Mouse (Mus musculus): ENCODE measurements at regions not wholly inside any gene's neighbourhood (a gene's known extent, or its start where the extent isn't known, plus 50 kb on each side); places are given as distances from the start of the nearest gene placed in this dataset.

DNA sequence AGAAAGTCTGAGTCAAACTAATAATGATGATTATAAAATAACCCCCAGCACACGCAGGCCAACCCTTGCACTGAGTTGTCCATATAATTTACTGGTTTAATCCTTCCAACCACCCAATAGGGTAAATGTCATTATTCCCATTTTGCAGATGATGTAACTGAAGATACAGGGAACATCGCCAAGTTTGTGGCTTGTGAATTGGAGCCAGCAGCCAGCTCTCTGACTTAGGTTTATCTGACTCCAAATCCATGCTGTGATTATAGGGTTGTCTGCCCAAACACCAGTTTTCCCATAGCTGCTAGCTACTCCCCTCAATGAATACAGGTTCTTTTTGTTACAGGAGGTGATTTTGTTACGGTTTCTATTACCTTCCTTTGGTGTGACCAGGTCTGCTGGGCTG is 451.3 kb upstream of the Jarid2 start:
- Histone ChIP-seq H3K4me1 (ENCODE audit: control insufficient read depth, insufficient read depth, low read length) (no peaks in the 10 kb centered on the region), H3K27me3 (replicated peaks; ENCODE audit: control insufficient read depth, insufficient read depth, low read length) (no peaks in the 10 kb centered on the region), H3K36me3 (ENCODE audit: control insufficient read depth, insufficient read depth, low read length) (no peaks in the 10 kb centered on the region), H3K9ac (ENCODE audit: low read depth, low read length) (no peak overlapping the region), H3K4me3 (ENCODE audit: low read length) (no peak overlapping the region), H3K9me3 (ENCODE audit: control insufficient read depth, low read length) (no peaks in the 10 kb centered on the region), H3K27ac (ENCODE audit: low read length) (no peak overlapping the region), H3K4me2 (ENCODE audit: low read depth, low read length) (no peak overlapping the region)
- WGBS: 89% methylated on average over 3 of the region's 3 CpGs
- ATAC-seq: no peak

GRCm38 (mm10) chr13:44279036-44279435 is 450.2 kb upstream of the Jarid2 start:
- H3K27ac ChIP-seq (ENCODE audit: low read length): no peak overlapping the region
- WGBS: 49% methylated on average over 4 of the region's 4 CpGs
- H3K36me3 ChIP-seq (ENCODE audit: control insufficient read depth, insufficient read depth, low read length): no peaks in the 10 kb centered on the region
- no peaks in the 10 kb centered on the region for H3K4me1 ChIP-seq (ENCODE audit: control insufficient read depth, insufficient read depth, low read length)
- H3K9me3 ChIP-seq (ENCODE audit: control insufficient read depth, low read length): no peaks in the 10 kb centered on the region
- no peak overlapping the region for H3K9ac ChIP-seq (ENCODE audit: low read depth, low read length)
- H3K4me3 ChIP-seq (ENCODE audit: low read length): no peak overlapping the region
- H3K27me3 ChIP-seq (replicated peaks; ENCODE audit: control insufficient read depth, insufficient read depth, low read length): no peaks in the 10 kb centered on the region
- H3K4me2 ChIP-seq (ENCODE audit: low read depth, low read length): no peak overlapping the region
- no peak for ATAC-seq

GRCm38 (mm10) chr13:44280296-44280695 is 449.0 kb upstream of the Jarid2 start:
- 92% methylated on average over 8 of the region's 8 CpGs for WGBS
- no peak for ATAC-seq
- H3K4me3 ChIP-seq (ENCODE audit: low read length): no peak overlapping the region

DNA sequence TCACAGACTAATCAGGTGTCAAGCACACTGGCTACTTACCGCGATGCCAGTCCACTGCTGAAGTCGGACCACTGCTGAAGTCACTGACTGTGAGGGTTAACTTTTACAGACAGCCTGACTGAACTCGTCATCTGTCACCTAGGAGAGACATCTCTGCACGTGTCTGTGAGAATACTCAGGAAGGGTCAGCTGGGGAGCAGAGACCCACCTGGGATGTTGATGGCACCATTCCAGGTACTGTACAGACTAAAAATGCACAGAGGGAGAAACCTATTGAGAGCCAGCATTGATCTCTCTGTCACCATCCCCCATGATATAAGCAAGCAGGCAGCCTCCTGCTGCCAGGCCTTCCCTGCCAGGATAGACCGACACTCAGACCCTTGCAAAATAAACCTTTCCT is 447.5 kb upstream of the Jarid2 start:
- no peak for ATAC-seq
- WGBS: 62% methylated on average over 6 of the region's 6 CpGs
- no peaks in the 10 kb centered on the region for H3K4me1 ChIP-seq (ENCODE audit: control insufficient read depth, insufficient read depth, low read length)

More at GRCm38 (mm10) chr13:44280296-44280695, 449.0 kb upstream of the Jarid2 start:
- H3K36me3 ChIP-seq (ENCODE audit: control insufficient read depth, insufficient read depth, low read length): no peaks in the 10 kb centered on the region
- H3K9ac ChIP-seq (ENCODE audit: low read depth, low read length): no peak overlapping the region
- no peaks in the 10 kb centered on the region for H3K9me3 ChIP-seq (ENCODE audit: control insufficient read depth, low read length)
- H3K4me1 ChIP-seq (ENCODE audit: control insufficient read depth, insufficient read depth, low read length): no peaks in the 10 kb centered on the region
- H3K27ac ChIP-seq (ENCODE audit: low read length): no peak overlapping the region
- H3K4me2 ChIP-seq (ENCODE audit: low read depth, low read length): no peak overlapping the region
- H3K27me3 ChIP-seq (replicated peaks; ENCODE audit: control insufficient read depth, insufficient read depth, low read length): no peaks in the 10 kb centered on the region

DNA sequence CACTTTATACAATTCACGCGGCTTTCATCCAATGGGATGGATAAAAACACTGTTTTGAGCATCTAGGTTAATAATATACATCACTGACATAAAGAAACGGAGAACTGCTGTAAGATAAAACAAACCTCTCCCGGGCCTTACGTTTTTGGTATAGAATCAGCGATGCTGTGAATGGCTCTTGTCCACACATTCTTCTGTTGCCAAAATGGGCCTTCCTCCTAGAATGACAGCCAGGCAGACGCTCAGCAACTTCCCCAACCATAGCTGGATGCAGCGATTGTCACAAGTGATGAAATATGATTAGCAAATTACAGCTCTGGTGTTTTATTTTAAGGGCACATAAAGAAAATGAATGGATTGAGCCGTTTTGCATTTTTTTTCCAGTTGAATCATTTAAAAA is 447.0 kb upstream of the Jarid2 start:
- Histone ChIP-seq H3K9ac (ENCODE audit: low read depth, low read length) (no peak overlapping the region), H3K4me1 (ENCODE audit: control insufficient read depth, insufficient read depth, low read length) (no peaks in the 10 kb centered on the region), H3K4me3 (ENCODE audit: low read length) (no peak overlapping the region), H3K4me2 (ENCODE audit: low read depth, low read length) (no peak overlapping the region), H3K27me3 (replicated peaks; ENCODE audit: control insufficient read depth, insufficient read depth, low read length) (no peaks in the 10 kb centered on the region), H3K36me3 (ENCODE audit: control insufficient read depth, insufficient read depth, low read length) (no peaks in the 10 kb centered on the region), H3K27ac (ENCODE audit: low read length) (no peak overlapping the region), H3K9me3 (ENCODE audit: control insufficient read depth, low read length) (no peaks in the 10 kb centered on the region)
- WGBS: 58% methylated on average over 9 of the region's 9 CpGs
- no peak for ATAC-seq

More for the DNA sequence above, 447.5 kb upstream of the Jarid2 start:
- no peak overlapping the region for H3K4me2 ChIP-seq (ENCODE audit: low read depth, low read length)
- no peaks in the 10 kb centered on the region for H3K9me3 ChIP-seq (ENCODE audit: control insufficient read depth, low read length)
- no peaks in the 10 kb centered on the region for H3K27me3 ChIP-seq (replicated peaks; ENCODE audit: control insufficient read depth, insufficient read depth, low read length)
- H3K27ac ChIP-seq (ENCODE audit: low read length): no peak overlapping the region
- no peak overlapping the region for H3K9ac ChIP-seq (ENCODE audit: low read depth, low read length)
- H3K4me3 ChIP-seq (ENCODE audit: low read length): no peak overlapping the region
- H3K36me3 ChIP-seq (ENCODE audit: control insufficient read depth, insufficient read depth, low read length): no peaks in the 10 kb centered on the region

DNA sequence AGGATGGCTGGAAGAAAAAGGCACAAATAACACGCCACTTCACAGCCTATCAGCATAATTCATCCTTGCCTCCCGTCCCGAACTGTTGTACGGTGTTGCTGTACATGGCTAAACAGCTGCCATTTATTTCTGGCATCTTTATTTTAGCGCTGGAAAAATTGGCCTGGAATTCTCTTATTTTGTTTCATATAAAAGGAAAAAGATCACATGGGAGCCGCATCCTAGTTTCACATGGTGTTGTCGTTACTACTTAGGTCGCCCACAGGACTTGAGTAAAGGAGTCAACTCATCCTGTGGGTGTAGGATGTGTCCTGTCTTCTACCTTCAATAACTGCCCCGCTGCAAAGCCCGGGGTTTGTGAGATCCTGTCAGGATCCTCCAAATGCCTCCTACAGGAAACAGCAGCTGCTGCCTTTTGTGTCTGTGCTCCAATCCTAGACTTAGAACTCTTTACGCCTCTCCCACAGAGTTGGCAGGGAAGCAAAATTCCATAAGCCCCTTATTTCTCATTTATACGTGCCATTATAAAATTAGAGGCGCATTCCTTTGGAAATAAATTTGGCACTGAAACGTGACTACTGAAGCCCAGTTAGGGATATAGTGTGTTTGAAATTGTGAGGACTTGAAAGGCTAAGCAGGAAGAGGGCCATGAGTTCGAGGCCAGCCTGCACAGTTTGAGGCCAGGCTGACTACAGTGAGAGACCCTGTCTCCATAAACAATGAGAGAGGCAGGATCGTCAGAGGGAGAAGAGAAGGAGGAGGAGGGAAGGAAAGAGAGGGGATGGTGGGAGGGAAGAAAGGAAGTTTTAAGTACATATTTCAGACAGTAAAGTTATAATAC is 446.3 kb upstream of the Jarid2 start:
- H3K4me3 ChIP-seq (ENCODE audit: low read length): no peak overlapping the region
- no peak overlapping the region for H3K4me2 ChIP-seq (ENCODE audit: low read depth, low read length)
- H3K27me3 ChIP-seq (replicated peaks; ENCODE audit: control insufficient read depth, insufficient read depth, low read length): no peaks in the 10 kb centered on the region
- no peaks in the 10 kb centered on the region for H3K36me3 ChIP-seq (ENCODE audit: control insufficient read depth, insufficient read depth, low read length)
- 54% methylated on average over 16 of the region's 16 CpGs for WGBS
- H3K27ac ChIP-seq (ENCODE audit: low read length): no peak overlapping the region
- no peak for ATAC-seq
- no peaks in the 10 kb centered on the region for H3K4me1 ChIP-seq (ENCODE audit: control insufficient read depth, insufficient read depth, low read length)
- H3K9me3 ChIP-seq (ENCODE audit: control insufficient read depth, low read length): no peaks in the 10 kb centered on the region
- H3K9ac ChIP-seq (ENCODE audit: low read depth, low read length): no peak overlapping the region

GRCm38 (mm10) chr13:44285881-44286280 is 443.4 kb upstream of the Jarid2 start:
- no peak overlapping the region for H3K4me2 ChIP-seq (ENCODE audit: low read depth, low read length)
- no peak overlapping the region for H3K4me3 ChIP-seq (ENCODE audit: low read length)
- H3K4me1 ChIP-seq (ENCODE audit: control insufficient read depth, insufficient read depth, low read length): no peaks in the 10 kb centered on the region
- 94% methylated on average over 1 of the region's 1 CpGs for WGBS
- no peak overlapping the region for H3K27ac ChIP-seq (ENCODE audit: low read length)
- no peak for ATAC-seq
- no peaks in the 10 kb centered on the region for H3K27me3 ChIP-seq (replicated peaks; ENCODE audit: control insufficient read depth, insufficient read depth, low read length)
- H3K36me3 ChIP-seq (ENCODE audit: control insufficient read depth, insufficient read depth, low read length): no peaks in the 10 kb centered on the region
- no peak overlapping the region for H3K9ac ChIP-seq (ENCODE audit: low read depth, low read length)
- H3K9me3 ChIP-seq (ENCODE audit: control insufficient read depth, low read length): no peaks in the 10 kb centered on the region; the same call in 1 of the 2 replicates

GRCm38 (mm10) chr13:44290199-44290598 is 439.1 kb upstream of the Jarid2 start:
- Histone ChIP-seq H3K36me3 (ENCODE audit: control insufficient read depth, insufficient read depth, low read length) (no peaks in the 10 kb centered on the region), H3K4me3 (ENCODE audit: low read length) (no peak overlapping the region), H3K27me3 (replicated peaks; ENCODE audit: control insufficient read depth, insufficient read depth, low read length) (no peaks in the 10 kb centered on the region), H3K4me2 (ENCODE audit: low read depth, low read length) (no peak overlapping the region), H3K4me1 (ENCODE audit: control insufficient read depth, insufficient read depth, low read length) (no peaks in the 10 kb centered on the region), H3K9me3 (ENCODE audit: control insufficient read depth, low read length) (no peaks in the 10 kb centered on the region; the same call in 1 of the 2 replicates), H3K27ac (ENCODE audit: low read length) (no peak overlapping the region), H3K9ac (ENCODE audit: low read depth, low read length) (no peak overlapping the region)
- WGBS: 94% methylated on average over 2 of the region's 2 CpGs
- ATAC-seq: no peak

- 65% methylated on average over 6 of the region's 6 CpGs for WGBS
These were observed 436.7 kb upstream of the Jarid2 start for GRCm38 (mm10) chr13:44292476-44293056.

More at GRCm38 (mm10) chr13:44292476-44293056, 436.7 kb upstream of the Jarid2 start:
- no peak for ATAC-seq
- no peak overlapping the region for H3K4me2 ChIP-seq (ENCODE audit: low read depth, low read length)
- H3K9ac ChIP-seq (ENCODE audit: low read depth, low read length): no peak overlapping the region
- no peak overlapping the region for H3K4me3 ChIP-seq (ENCODE audit: low read length)
- no peaks in the 10 kb centered on the region; the same call in 1 of the 2 replicates for H3K9me3 ChIP-seq (ENCODE audit: control insufficient read depth, low read length)
- no peaks in the 10 kb centered on the region for H3K27me3 ChIP-seq (replicated peaks; ENCODE audit: control insufficient read depth, insufficient read depth, low read length)
- H3K36me3 ChIP-seq (ENCODE audit: control insufficient read depth, insufficient read depth, low read length): no peaks in the 10 kb centered on the region
- no peak overlapping the region for H3K27ac ChIP-seq (ENCODE audit: low read length)
- H3K4me1 ChIP-seq (ENCODE audit: control insufficient read depth, insufficient read depth, low read length): no peaks in the 10 kb centered on the region

Data from intestine, embryonic 16.5 days (tissue).